Mouse (Mus musculus): ENCODE results near the gene Kpna7. TPM values are rescaled to one million over a fixed set of nuclear protein-coding genes. Genes with fewer than 3 reads are reported as not detected.
"Not testable (repeated sequence)": the region's sequence is repeated elsewhere in the genome, so short reads cannot be mapped to it uniquely, and the experiment has no call there.

Gene Kpna7
- total RNA-seq, 2 experiments from 2014 or later: not detected

- DNase-seq: not testable (repeated sequence)
These were observed 63.6 kb downstream of the Kpna7 start for GRCm38 (mm10) chr5:145020254-145020653.

- DNase-seq: not testable (repeated sequence)
These were observed 67.1 kb downstream of the Kpna7 start for GRCm38 (mm10) chr5:145016761-145017160.

GRCm38 (mm10) chr5:145014278-145014677, 69.6 kb downstream of the Kpna7 start:
- no peak for DNase-seq

- DNase-seq: no peak
These were observed 74.8 kb downstream of the Kpna7 start for GRCm38 (mm10) chr5:145008878-145009659.

GRCm38 (mm10) chr5:145005596-145005995, 78.2 kb downstream of the Kpna7 start:
- no peak for DNase-seq

GRCm38 (mm10) chr5:145004495-145004894, 79.3 kb downstream of the Kpna7 start:
- no peak for DNase-seq

GRCm38 (mm10) chr5:145003362-145003761, 80.5 kb downstream of the Kpna7 start:
- no peak for DNase-seq

- no peak for DNase-seq
These were observed 85.3 kb downstream of the Kpna7 start for GRCm38 (mm10) chr5:144998491-144998890.

GRCm38 (mm10) chr5:144990481-144990880, 93.3 kb downstream of the Kpna7 start:
- DNase-seq: no peak

- no peak for DNase-seq
These were observed 93.8 kb downstream of the Kpna7 start for GRCm38 (mm10) chr5:144990051-144990450.

GRCm38 (mm10) chr5:144989061-144989405, 94.8 kb downstream of the Kpna7 start:
- no peak for DNase-seq

GRCm38 (mm10) chr5:144988340-144989060, 95.3 kb downstream of the Kpna7 start:
- DNase-seq: peak; percentile 62

- no peak for DNase-seq
These were observed 96.3 kb downstream of the Kpna7 start for GRCm38 (mm10) chr5:144987561-144987960.

GRCm38 (mm10) chr5:144984839-144985238, 99.0 kb downstream of the Kpna7 start:
- DNase-seq: no peak

- DNase-seq: no peak
These were observed 100.6 kb downstream of the Kpna7 start for GRCm38 (mm10) chr5:144983227-144983626.

GRCm38 (mm10) chr5:144979110-144979509, 104.7 kb downstream of the Kpna7 start:
- no peak for DNase-seq

- peak; percentile 68 for DNase-seq
These were observed 105.2 kb downstream of the Kpna7 start for GRCm38 (mm10) chr5:144978533-144979107.

GRCm38 (mm10) chr5:144971266-144971665, 112.6 kb downstream of the Kpna7 start:
- no peak for DNase-seq

GRCm38 (mm10) chr5:144965639-144966351, 118.0 kb downstream of the Kpna7 start, which contains the start of gene Smurf1:
Smurf1 (minus strand) TSS chr5:144965847.
- DNase-seq: peak; percentile 91

GRCm38 (mm10) chr5:144964872-144965638, 118.8 kb downstream of the Kpna7 start:
- peak; percentile 93 for DNase-seq

GRCm38 (mm10) chr5:144964465-144964864, 119.4 kb downstream of the Kpna7 start:
- DNase-seq: peak; percentile 14

- DNase-seq: peak; percentile 75
These were observed 120.0 kb downstream of the Kpna7 start for GRCm38 (mm10) chr5:144963817-144964261.
